Comparison of ENCODE assay signal across 12 mouse cellular contexts in genomic region chr13:82317203-82317580, GRCm38 (mm10).
A peak's percentile ranks its signal among the peaks of the same experiment; 100 is the strongest.
DNase-seq lines count a peak whose midpoint lies in the region; ATAC-seq lines count a peak whose summit lies in the region.
"Had no signal": no experiment of that assay in that cellular context is flagged by ENCODE, and none has a peak within 500 bp of the region (broad histone marks: within the 10 kb centered on the region; RNA-seq: fewer than 3 reads in every experiment).

No protein-coding gene starts in this region.

- peak; percentile 55 to 61 for DNase-seq in heart, adult 18-20 months
- DNase-seq in ovary, postnatal 14 days (ENCODE audit: low spot score): peak; percentile 12
- no peak for DNase-seq in ovary, adult 18-20 months (ENCODE audit: low spot score)
- DNase-seq in heart, postnatal 10 days: peak; percentile 45 to 66
- DNase-seq in lung, postnatal 36 days: peak; percentile 20
- DNase-seq in urinary bladder, postnatal 25 days (ENCODE audit: low spot score): no peak
- DNase-seq: thymus, postnatal 25 days had no signal

- no peak for ATAC-seq in heart, embryonic 11.5 days (replicated peaks; ENCODE audit: insufficient number of reproducible peaks, low FRiP score, low TSS enrichment)
- ATAC-seq in inflammation-experienced regulatory T-cells, adult 6 months: no peak

- H3K36me3 ChIP-seq in heart, embryonic 11.5 days (ENCODE audit: control insufficient read depth, insufficient read depth, low read length): no peaks in the 10 kb centered on the region
- H3K36me3 ChIP-seq: hindbrain, embryonic 13.5 days had no signal

- H3K9me3 ChIP-seq in heart, embryonic 11.5 days (replicated peaks; ENCODE audit: control insufficient read depth, low read length): no peaks in the 10 kb centered on the region
- H3K9me3 ChIP-seq: hindbrain, embryonic 13.5 days had no signal

- no peak overlapping the region for H3K9ac ChIP-seq in heart, embryonic 11.5 days (ENCODE audit: low read depth, low read length)
- H3K9ac ChIP-seq: hindbrain, embryonic 13.5 days had no signal

- H3K27ac ChIP-seq in heart, embryonic 11.5 days (ENCODE audit: low read depth, low read length): no peak overlapping the region
- H3K27ac ChIP-seq: hindbrain, embryonic 13.5 days had no signal

- H3K4me3 ChIP-seq in heart, embryonic 11.5 days (ENCODE audit: low read depth, low read length): no peak overlapping the region
- H3K4me3 ChIP-seq: hindbrain, embryonic 13.5 days had no signal

- H3K4me1 ChIP-seq in heart, embryonic 11.5 days (ENCODE audit: control insufficient read depth, insufficient read depth, low read length): no peaks in the 10 kb centered on the region
- H3K4me1 ChIP-seq: hindbrain, embryonic 13.5 days had no signal

- 35% methylated on average over 2 of the region's 2 CpGs for WGBS in heart, embryonic 11.5 days (ENCODE audit: insufficient replicate concordance)

- no peak overlapping the region for H3K4me2 ChIP-seq in heart, embryonic 11.5 days
- H3K4me2 ChIP-seq: hindbrain, embryonic 13.5 days; midbrain, embryonic 11.5 days had no signal

- intact Hi-C loops in heart, postnatal 10 days (cut with DNase I): no loop called here

- H3K27me3 ChIP-seq in heart, embryonic 11.5 days (ENCODE audit: control insufficient read depth, insufficient read depth, low read length): no peaks in the 10 kb centered on the region
- H3K27me3 ChIP-seq: CH12.LX; hindbrain, embryonic 13.5 days had no signal

Comparison
In these comparisons a context has a peak if more than half of its experiments do, and no peak if none do; other contexts are left out.
1. DNase-seq: peak in heart, adult 18-20 months (2 of 2), ovary, postnatal 14 days (single experiment), heart, postnatal 10 days (2 of 2) and lung, postnatal 36 days (single experiment); none in ovary, adult 18-20 months (single experiment) and urinary bladder, postnatal 25 days (single experiment).